Mouse (Mus musculus) ES-E14 (cell line): ENCODE measurements around the gene Pheta1.

Source experiments
- CHD2 ChIP-seq: IDR thresholded peaks from 2 replicates; pipeline ENCODE4 v1.6.1; 2014; ENCODE audit warnings: mild to moderate bottlenecking, low read depth, low read length, inconsistent platforms
- HCFC1 ChIP-seq: IDR thresholded peaks from 2 replicates; pipeline ENCODE4 v1.6.1; 2012; ENCODE audit warnings: low read length, inconsistent platforms, borderline replicate concordance; ENCODE audit not compliant: insufficient read depth
- ZC3H11A ChIP-seq: IDR thresholded peaks from 2 replicates; pipeline ENCODE4 v1.6.1; 2012; ENCODE audit warnings: low read depth, mild to moderate bottlenecking, inconsistent platforms, low read length, borderline replicate concordance
- ZNF384 ChIP-seq: IDR thresholded peaks from 2 replicates; pipeline ENCODE4 v1.6.1; 2012; ENCODE audit warnings: low read depth, low read length, inconsistent platforms

DNA sequence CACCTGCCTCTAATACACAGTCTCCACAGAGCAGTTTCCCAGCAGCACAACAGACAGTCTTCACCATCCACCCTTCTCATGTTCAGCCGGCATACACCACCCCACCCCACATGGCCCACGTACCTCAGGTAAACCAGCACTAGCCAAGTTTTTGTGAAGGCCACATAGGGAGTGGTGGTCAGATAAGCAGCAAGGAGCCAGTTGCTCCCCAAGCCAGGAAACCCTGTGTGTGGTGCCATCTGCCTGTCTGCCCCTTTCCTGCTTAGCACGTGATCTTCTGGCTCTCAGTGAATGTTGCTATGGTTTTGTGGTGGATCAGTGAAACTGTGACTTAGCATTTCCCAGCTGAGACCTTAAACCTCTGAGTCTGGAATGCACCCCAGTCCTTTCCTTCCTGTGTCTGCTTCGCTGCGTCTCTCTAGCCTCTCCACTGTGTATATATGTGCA is 37.3 kb upstream of the Pheta1 start:
- no peak for TF ChIP-seq HCFC1
- TF ChIP-seq CHD2 = no peak
- no peak for TF ChIP-seq ZNF384
- TF ChIP-seq ZC3H11A = no peak
